Mouse (Mus musculus) testis, postnatal 14 days (tissue): ENCODE measurements around the gene Cmbl.

Experiments used
- DNase-seq: peaks from one replicate; pipeline ENCODE4 v3.0.0; 2021; ENCODE audit warnings: low spot score

Gene Cmbl

DNA sequence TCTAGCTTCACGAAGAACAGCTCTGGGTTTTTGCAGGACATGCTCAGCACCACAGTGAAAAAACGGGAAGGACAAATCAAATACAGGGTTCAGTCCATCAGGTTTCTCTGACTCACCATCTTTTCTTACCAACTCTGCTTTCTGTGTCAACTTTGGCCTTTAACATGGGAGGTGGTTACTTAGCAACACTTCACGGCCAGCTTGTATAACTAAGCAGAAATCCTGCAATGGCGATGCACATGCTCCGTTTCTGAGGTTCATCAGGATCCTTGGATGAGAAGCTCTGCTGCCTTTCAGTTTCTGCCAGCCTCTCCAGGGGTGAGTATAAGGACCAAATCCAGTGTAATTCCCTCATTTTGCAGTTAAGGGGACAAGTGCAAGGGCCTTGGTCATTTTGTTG is at the start of gene Cmbl:
Gene Cmbl, plus strand, starts transcription at position 206 of the 400 bp plus-strand sequence.
- DNase-seq, result no peak

- DNase-seq, result no peak
These were observed 48.0 kb upstream of the Cmbl start for GRCm38 (mm10) chr15:31517186-31517585.

DNA sequence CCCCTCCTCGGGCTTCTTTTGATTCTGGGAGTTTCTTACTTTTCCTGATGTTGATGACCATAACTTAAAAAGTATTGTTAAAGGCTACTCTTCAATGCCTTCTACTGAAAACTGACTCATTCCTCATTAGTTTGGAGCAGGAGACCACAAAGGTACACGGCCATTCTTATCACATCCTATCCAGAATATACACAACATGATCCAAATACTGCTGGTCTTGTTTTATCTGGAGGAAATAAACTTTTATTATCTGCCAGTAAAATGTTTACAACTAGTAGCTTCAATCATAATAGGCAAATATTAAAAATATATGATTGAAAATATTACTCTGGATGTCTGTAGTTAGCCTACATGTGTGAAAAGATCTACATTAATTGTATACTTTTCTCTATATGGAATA is 46.8 kb upstream of the Cmbl start:
- no peak for DNase-seq

- no peak for DNase-seq
These were observed 46.2 kb upstream of the Cmbl start for GRCm38 (mm10) chr15:31519000-31519399.

DNA sequence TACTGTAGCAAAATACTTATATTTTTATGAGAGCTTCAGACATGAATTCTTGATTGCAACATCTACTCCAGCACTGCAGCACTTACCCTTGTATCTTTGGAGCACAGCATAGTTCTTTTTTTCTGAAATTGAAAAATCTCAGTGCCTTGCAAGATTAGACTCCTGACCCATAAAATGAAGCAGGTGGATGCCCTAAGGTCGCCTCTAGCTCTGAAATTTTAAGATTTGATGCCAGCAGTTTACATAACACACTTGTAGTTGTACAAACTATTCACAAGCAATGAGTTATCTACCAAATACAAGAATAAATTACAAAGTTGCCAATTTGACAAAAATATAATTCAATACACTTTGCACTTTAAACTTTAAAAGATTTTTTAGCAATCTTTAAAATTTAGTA is 38.7 kb upstream of the Cmbl start:
- no peak for DNase-seq

DNA sequence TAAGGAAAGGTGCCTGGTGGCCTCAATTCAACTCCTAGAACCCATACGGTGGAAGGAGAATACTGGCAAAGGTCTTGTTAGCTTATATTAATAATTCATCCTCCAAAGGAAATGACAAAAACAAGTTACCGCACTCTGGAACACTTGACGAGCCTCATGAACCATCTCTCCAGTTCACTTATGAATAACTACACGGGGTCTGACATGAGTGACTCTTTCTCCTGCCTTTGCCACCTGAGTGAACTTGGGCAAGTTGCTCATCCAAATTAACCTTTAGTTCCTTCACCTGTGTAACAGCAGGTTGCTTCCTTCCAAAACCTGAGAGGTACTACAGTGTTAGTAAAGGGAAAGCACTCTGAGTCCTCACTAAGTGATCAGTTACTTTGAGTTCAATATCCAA is 36.7 kb upstream of the Cmbl start:
- DNase-seq, result no peak

- DNase-seq, result no peak
These were observed 36.1 kb upstream of the Cmbl start for GRCm38 (mm10) chr15:31529103-31529502.

GRCm38 (mm10) chr15:31529811-31530658 is 35.2 kb upstream of the Cmbl start:
- peak; percentile 62 for DNase-seq

GRCm38 (mm10) chr15:31530659-31531445 is 34.3 kb upstream of the Cmbl start, which contains the start of gene March6:
Gene March6 (minus strand): TSS chr15:31531053.
- peak; percentile 87 for DNase-seq

DNA sequence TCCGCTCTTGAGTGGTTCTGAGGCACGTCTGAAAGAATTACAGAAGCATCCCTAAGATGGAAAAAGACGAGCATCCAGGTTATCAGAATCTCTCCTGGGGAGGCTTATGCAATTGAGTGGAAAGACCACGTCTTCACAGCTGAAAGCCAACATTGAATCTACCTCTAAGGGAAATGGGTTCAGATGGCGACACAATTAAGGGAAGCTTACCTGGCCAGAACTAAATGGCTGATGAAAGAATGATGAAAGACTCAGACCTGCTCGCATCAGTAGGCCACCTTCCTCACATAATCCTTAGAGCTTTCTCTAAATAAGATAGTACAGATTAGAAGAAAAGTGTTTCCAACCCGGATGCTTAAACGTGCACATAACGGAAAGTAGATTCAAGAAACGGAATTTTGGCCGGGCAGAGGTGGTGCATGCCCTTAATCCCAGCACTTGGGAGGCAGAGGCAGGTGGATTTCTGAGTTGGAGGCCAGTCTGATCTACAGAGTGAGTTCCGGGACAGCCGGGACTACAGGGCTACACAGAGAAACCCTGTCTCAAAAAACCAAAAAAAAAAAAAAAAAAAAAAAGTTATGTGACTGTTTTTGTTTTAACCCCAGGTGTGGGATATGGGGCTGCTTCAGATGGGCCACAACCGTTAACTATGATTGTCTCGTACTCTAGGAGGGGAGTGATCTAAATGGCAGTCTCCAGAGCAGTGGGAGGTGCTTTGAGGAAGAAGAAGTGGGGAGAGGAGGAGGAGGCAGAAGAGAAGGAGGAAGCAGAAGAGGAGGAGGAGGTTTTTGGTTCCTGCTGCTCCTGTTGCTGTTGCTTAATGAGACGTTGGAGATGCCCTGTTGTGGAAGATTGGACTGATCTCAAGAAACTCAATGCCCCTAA is 33.5 kb upstream of the Cmbl start:
- DNase-seq, result no peak

GRCm38 (mm10) chr15:31532331-31533021 is 32.7 kb upstream of the Cmbl start:
- no peak for DNase-seq

- DNase-seq, result no peak
These were observed 31.7 kb upstream of the Cmbl start for GRCm38 (mm10) chr15:31533529-31533928.

DNA sequence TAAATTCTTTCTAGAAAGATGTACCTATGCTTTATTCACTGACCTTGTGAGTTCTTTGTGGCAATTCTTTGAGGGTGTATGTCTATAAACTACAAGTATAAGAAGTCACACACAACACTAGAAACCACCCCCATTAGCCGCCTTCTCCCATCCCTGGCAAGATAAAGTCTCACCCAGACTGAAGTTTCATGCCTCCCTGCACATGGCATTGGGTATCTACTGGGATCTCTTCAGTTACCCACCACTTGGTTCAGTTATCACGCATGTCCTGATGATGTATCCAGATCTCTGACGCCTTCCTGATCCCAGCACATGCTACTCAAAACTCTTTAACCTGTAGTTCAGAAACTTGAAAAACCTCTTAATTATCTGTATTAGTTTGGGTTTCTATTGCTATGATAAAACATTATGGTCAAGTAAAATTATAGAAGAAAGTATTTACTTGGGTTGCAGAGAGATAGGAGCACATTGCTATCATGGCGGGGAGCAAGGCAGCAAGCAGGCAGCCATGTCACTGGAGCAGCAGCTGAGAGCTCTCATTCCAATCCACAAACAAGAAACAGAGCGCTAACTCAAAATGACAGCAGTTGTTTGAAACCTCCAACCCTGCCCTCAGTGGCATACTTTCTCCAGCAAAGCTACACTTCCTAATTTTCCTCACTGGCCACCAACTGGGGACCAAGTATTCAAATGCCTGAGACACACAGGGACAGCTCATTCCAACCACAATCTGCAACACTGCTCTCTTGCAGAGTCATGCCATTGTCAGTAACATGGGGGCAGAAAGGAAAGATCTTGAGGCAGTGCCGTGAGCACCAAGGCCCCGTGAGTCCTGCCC is 30.5 kb upstream of the Cmbl start:
- no peak for DNase-seq

GRCm38 (mm10) chr15:31535259-31535855 is 29.8 kb upstream of the Cmbl start:
- DNase-seq, result no peak

GRCm38 (mm10) chr15:31536051-31536737 is 29.0 kb upstream of the Cmbl start:
- DNase-seq, result no peak

- DNase-seq, result no peak
These were observed 27.5 kb upstream of the Cmbl start for GRCm38 (mm10) chr15:31537706-31538105.

GRCm38 (mm10) chr15:31538346-31538745 is 26.8 kb upstream of the Cmbl start:
- DNase-seq, result no peak

- no peak for DNase-seq
These were observed 25.3 kb upstream of the Cmbl start for GRCm38 (mm10) chr15:31539643-31540512.

GRCm38 (mm10) chr15:31540513-31540802 is 24.7 kb upstream of the Cmbl start:
- DNase-seq, result no peak
